Mouse (Mus musculus) retina, embryonic 14.5 days (tissue): Measurements from ENCODE around the gene Prok2.
A peak's percentile ranks its signal among the peaks of the same experiment; 100 is the strongest.

Source experiments
- DNase-seq: peaks from one replicate; pipeline ENCODE4 v3.0.0-alpha.2; 2015; ENCODE audit warnings: low spot score

The Prok2 gene

GRCm38 (mm10) chr6:99692916-99693841 is 33.0 kb downstream of the Prok2 start:
- DNase-seq, result peak; percentile 47

GRCm38 (mm10) chr6:99692206-99692915 is 33.8 kb downstream of the Prok2 start, which contains the start of gene Gpr27:
Gpr27 (plus strand) TSS chr6:99692679.
- peak; percentile 67 for DNase-seq

- no peak for DNase-seq
Measured at GRCm38 (mm10) chr6:99691666-99692205, 34.5 kb downstream of the Prok2 start.

DNA sequence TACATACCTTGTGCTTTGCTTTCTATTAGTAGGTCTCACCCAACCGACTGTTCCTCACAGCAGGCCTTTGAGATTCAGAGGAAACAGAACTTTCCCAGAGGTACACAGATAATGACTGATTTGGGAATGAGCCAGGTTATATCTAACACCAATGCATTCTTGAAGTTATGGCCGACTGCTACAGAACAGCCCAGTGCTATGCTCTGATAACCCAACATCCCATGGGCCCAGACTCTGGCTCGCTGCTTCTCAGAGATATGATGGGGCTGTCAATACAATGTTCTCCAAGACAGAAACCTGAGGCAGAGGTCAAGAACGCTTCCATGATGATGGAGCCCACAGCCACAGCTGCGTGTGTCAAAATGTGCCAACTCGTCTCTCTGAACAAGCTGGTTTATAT is 37.7 kb downstream of the Prok2 start:
- DNase-seq, result no peak

DNA sequence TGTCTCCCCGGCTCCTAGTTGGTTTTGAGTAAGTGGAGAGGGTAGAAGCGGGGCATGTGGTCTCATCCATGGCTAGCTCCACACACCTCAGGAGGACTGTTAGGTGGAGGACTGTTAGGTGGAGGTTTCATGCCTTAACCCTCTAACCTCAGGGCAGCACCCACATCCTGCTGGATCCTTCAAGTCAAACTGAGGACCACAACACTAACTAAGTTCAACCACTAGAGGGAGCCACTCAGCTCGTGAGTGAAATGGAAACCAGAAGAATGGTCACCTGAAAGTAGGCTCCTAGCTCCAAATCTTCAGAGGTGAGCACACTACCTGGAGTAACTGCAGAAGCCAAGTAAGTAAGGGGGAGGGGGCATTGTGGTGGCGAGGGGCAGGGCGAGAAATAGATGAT is 41.3 kb downstream of the Prok2 start:
- peak; percentile 46 for DNase-seq

DNA sequence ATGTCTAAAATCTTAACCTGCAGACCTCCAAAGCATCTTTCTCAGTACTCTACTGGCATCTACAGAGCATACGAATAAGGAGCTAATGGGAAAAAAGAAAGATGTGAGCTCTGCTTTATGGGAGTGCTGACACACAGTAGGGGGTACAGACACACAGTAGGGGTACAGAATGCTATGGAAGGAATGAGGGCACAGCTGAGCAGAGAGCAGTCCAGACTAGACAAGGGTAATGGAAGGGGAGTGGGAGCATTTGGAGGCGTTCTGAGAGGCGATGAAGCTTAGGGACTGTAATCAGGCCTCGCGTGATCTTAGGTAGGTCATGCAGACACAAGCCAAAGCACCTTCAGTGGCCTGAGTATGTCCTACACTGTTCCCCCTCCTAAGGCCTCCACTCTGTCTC is 42.2 kb downstream of the Prok2 start:
- no peak for DNase-seq

GRCm38 (mm10) chr6:99678108-99678507 is 48.1 kb downstream of the Prok2 start:
- DNase-seq, result no peak

GRCm38 (mm10) chr6:99677325-99677724 is 48.9 kb downstream of the Prok2 start:
- no peak for DNase-seq

- no peak for DNase-seq
Measured at GRCm38 (mm10) chr6:99674482-99674881, 51.7 kb downstream of the Prok2 start.

- no peak for DNase-seq
Measured at GRCm38 (mm10) chr6:99671768-99672167, 54.4 kb downstream of the Prok2 start.

DNA sequence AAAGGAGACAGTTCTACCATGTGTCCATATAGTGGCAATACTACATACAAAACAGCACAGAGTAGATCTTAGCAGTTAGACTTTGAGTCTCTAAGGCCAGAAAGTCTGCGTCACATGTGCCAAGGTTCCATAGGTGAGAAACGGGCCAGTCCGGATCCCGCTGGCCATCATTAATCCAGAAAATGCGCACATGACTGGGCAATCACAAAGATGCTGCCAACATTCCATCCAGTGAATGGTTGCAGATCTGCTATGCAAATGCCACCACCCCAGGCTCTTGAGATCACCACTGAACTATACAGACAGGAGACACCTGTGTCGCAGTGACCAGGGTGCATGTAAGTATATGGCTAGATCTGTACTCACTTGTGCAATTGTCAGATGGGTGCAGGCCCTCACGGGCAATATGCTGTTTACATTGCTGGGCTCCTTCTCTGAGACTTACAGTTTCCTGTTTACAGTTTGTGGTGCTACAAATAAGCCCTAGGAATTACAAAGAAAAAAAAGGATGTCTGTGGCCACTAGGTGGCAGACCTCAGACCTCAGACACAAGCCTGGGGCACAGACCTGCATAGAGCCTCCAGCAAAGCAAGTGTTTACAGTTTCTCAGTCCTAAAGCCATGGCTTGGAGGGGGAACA is 55.6 kb downstream of the Prok2 start:
- DNase-seq, result peak; percentile 83

- DNase-seq, result peak; percentile 65
Measured at GRCm38 (mm10) chr6:99669481-99670325, 56.5 kb downstream of the Prok2 start.

DNA sequence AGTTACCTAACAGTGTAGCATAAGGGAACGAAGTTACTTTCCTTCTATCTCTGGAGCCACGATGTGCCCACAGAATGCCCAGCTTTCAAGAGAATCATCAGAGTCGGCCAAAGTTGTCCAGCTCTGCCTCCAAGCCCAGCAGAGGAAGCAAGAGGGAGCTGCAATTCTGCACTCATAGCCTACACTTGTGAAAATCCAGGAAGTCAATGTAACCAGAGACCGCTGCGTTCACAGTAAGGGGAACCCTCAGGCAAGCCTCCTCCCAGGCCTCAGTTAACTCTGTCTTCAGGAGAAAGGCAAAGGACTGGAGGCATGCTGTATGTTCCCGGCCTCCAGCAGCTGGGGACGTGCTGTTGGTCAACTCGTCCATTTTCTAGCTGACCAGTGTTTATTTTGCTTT is 58.9 kb downstream of the Prok2 start:
- no peak for DNase-seq

GRCm38 (mm10) chr6:99666318-99667171 is 59.6 kb downstream of the Prok2 start, which contains the start of the genes Eif4e3 and Gm20696:
Eif4e3 (minus strand) TSS chr6:99666771.
Gm20696 (minus strand) TSS chr6:99666797.
- peak; percentile 76 for DNase-seq

DNA sequence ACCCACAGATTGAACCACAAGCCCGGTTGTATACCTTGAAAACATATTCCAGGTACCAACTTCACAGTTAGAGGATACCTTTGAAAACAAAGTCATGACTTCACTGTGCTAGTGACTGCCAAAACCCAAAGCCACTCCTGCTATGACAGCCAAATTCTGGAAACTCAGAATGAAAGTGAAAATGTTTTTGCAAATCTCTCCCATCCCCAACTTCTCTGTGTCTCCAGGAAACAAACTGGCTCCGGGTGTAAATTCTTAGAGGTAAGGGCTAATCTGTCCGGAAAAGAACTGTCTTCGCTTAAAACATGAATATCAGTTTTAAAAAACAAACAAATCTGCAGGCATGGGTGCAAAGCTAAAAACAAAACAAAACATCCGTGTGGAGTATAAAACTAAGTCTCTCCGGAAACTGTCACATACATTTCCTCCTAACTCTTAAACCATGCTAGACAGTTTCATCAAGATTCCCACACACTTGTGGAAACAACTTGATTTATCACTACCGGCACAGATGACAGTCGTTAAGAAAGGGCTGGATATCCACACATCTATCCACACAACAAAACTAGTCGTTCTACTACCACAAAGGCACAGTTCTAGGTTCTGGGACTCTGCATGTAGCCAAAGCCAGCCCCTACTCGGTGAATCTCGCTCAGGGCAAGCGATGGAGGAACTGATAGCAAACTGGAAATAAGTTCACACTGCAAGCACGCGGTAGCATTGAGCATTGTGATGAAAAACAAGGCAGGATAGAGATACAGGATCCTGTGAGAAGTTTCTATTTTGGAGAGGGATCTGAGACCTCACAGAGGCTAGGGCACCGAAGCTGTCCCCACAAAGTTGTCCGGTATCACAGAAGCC is 60.5 kb downstream of the Prok2 start:
- DNase-seq, result peak; percentile 52

- no peak for DNase-seq
Measured at GRCm38 (mm10) chr6:99663232-99663631, 63.0 kb downstream of the Prok2 start.
